Mouse (Mus musculus) left cerebral cortex, postnatal 10 days (tissue): Measurements from ENCODE around the gene Adamts16. TPM values are rescaled to one million over a fixed set of nuclear protein-coding genes. Genes with fewer than 3 reads are reported as not detected.

Source experiments
- DNase-seq, 2 experiments: peaks; one replicate each; pipeline ENCODE4 v3.0.0; 2021 to 2022; ENCODE audit warnings: low spot score in 2 of 2, mixed read lengths in 1 of 2; ENCODE audit errors: extremely low spot score in 1 of 2
- intact Hi-C: fragments of 180-260 bp; cut with DNase I; formaldehyde crosslinking; loops from one replicate; pipeline ENCODE4 v1.15.1; 2025
- total RNA-seq, 2 experiments: library from RNA; stranded (reverse); gene quantifications; 2 replicates each; pipeline ENCODE4 v1.2.3; 2021

Adamts16 gene
- total RNA-seq, 2 experiments from 2014 or later = 6.5 TPM

DNA sequence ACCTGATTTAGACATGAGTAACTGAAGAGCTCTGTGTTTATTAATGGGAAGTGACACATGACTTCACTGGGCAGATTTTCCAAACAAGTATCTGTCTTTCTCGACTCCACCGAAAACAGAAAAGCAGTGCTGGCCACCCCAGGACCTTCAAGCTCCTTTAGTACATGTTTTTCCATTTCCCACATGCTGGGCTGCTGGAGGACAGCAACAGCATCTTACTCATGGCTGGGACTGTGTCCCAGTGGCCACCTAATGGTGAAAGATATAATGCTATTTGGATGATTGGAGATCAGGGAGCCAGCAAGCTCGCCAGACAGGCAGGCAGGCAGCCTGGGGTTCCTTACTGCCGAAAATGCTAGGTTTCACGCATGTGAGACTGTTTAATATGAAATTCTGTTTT, 57.5 kb downstream of the Adamts16 start:
- DNase-seq = no peak
- intact Hi-C loops = no loop called here

DNA sequence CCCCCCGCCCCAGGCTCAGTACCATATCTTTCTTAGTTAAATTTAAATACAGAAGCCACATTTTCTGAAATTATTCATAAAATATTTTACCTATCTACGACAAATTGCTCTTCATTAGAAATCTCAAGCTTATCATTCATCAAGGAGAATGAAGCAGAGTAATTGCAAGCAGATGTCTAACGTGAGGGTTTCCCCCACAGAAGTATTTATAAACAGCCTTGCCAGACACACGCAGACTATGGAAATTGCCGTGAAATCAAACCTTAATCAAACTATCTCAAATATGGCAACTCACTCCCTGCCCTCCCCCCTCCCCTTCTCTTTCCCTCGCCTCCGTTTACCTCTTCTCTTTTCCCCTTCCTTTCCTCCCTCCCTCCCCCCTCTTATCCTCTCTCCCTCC, 61.8 kb downstream of the Adamts16 start:
- no peak for DNase-seq
- intact Hi-C loops = no loop called here

DNA sequence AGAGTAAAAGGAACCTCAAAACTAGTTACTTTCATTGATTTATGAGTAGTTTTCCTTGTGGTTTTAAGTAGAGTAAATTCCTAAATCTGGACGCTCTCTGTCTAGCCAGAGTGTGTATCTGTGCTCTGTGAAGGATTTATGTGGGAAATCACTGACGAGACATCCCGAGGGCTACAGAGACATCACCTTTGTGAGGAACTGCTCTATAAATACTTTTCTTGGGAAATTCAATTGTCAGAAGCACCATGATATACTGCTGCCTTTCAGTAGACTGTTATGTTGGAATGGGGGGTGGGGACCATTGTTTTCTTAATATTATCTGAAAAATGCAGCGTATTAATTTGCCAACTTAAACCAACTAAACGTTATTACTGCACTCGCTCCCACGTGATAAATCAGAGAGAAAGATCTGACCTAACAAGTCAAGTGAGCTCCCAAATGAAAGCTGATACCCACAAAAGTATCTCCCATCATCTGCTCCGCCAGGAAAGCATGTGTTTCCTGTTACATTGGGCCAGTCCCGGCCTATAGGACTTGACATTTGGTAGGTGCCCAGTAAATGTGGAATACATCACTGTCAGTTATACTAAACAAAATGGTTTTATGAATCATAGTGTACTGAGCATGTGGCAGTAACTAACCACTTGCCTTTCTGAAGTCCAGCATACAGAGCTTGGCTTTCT, 62.6 kb downstream of the Adamts16 start:
- no peak for DNase-seq

DNA sequence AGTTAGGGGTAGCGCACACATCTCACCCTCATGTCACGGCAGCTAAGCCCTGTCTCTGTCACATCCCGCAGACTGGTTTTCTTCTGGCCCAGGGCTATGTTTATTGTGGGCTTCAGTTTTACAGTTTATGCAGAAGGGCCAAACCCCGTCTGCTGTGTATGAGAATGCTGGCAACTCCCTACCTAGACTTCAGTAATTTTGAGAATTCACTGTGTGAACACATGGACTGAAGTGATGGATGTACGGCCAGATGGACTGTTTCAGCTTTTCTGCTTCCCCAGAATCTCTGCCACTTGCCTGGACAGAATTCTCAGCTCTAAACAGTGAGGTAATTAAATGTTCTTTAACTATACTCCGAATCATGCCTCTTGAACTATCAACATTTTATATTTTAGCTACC, 70.5 kb downstream of the Adamts16 start:
- intact Hi-C loops = no loop called here
- peak in 1 of 2 experiments; percentile 4 for DNase-seq

More for the DNA sequence above, 62.6 kb downstream of the Adamts16 start:
- intact Hi-C loops = no loop called here

DNA sequence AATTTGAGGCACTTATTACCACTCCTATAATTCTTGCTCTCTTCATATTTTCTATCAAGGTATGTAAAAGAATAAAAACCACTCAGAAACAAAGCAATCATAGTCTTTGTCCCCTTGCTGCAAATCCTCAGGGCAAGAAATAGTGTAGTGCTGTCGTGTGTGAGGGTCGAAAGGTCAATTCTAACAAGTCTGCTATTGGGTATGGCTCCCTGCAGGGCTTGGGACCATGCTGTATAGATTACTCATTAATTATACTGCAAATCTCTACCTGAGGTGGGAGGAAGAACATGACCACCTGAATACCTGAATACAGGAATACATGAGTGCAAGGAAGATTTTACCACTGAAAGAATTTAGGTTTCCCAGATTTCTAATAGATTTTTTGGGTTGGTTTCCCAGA, 72.5 kb downstream of the Adamts16 start:
- DNase-seq = no peak
- intact Hi-C loops = loop anchor here (5.0 kb wide), 1 partner anchor 122 kb away; no protein-coding TSS in a partner anchor

DNA sequence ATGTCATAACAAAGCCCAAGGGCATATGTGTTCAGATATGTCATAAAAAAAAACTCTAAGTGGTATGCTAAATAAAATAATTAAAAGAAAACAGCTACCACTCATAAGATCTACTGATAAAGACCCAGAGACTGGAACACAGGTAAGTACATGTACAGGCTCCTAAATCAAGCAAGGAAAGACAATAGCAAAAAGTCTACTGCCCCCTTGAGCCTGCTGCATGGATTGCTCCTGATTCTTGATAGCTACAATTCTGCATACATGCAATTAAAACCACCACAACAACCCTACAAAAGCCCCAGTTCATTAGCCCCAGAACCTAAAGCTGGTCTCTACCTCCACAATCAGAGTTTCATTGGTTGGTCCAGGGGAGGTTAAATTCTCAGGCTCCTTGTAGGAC, 74.1 kb downstream of the Adamts16 start:
- no peak for DNase-seq
- intact Hi-C loops = loop anchor here (5.0 kb wide), 1 partner anchor 120 kb away; no protein-coding TSS in a partner anchor

DNA sequence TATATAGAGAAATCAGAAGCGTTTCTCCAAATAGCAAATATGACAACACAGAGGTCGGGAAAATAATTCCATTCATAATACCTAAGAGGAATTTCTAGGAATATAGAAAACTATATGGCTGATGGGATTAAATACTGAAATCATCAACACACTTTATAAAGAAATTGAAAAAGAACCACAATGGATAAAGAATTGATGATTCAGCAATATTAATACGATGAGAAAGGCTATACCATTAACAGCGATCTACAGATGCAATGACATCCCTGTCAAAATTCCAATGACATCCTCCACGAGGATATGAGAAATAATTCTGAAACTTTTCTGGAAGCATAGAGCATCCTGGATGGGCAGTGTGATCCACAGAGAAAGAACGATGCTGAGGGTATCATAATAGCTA, 76.9 kb downstream of the Adamts16 start:
- intact Hi-C loops = loop anchor here (5.0 kb wide), 1 partner anchor 117 kb away; no protein-coding TSS in a partner anchor
- no peak for DNase-seq

DNA sequence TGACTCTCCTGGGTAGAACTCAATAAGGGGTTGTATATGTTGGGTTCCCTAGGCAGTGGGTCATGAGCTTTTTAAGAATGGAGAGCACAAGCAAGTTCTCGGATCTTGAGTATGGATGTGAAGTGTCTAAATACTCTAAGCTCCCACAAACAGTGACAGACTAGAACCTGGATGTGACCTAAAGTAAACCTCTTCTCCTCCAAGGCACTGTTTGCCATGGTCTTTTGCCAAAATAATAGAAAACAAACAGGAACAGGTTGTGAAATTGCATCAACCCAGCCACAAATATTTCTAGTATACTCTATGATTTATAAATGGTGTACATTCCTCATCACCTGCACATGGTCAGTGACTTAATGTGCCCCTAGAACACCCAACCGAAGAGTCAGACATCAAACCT, 79.0 kb downstream of the Adamts16 start:
- no peak for DNase-seq
- intact Hi-C loops = no loop called here

DNA sequence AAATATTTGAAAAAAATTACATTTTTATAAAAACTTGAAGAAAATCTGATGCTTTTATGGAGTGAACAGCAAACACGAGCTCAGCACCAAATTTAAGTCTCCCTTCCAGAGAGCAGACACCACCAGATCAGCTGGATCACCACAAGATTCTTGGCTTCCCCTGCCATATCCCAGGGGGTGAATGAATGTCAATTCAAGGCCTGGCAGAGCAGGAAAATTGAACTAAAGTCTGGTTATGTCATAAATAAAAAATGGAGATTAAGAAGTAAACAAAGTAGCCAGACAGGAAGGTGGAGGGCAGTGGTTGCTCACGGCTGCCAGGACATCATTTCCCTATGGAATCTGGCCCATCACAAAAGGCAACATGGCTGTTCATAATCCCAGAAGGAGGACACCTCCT, 80.3 kb downstream of the Adamts16 start:
- no peak for DNase-seq
- intact Hi-C loops = no loop called here

DNA sequence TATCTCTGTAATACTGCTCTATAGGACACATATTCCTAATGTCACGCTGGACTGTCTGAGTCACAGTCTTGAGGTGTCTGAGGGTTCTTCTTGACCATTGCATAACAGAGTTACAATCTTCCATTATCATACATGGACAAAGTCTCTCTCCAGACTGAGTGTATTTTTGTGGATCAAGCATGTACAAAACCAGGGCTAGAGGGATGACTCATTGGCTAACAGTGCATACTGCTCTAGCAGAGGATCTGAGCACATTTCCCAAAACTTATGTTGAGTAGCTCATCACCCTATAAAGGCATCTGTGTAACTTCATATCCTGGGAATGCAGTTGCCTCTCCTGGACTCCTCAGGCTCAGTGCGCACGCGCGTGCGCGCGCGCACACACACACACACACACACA, 81.4 kb downstream of the Adamts16 start:
- intact Hi-C loops = no loop called here
- DNase-seq = no peak

DNA sequence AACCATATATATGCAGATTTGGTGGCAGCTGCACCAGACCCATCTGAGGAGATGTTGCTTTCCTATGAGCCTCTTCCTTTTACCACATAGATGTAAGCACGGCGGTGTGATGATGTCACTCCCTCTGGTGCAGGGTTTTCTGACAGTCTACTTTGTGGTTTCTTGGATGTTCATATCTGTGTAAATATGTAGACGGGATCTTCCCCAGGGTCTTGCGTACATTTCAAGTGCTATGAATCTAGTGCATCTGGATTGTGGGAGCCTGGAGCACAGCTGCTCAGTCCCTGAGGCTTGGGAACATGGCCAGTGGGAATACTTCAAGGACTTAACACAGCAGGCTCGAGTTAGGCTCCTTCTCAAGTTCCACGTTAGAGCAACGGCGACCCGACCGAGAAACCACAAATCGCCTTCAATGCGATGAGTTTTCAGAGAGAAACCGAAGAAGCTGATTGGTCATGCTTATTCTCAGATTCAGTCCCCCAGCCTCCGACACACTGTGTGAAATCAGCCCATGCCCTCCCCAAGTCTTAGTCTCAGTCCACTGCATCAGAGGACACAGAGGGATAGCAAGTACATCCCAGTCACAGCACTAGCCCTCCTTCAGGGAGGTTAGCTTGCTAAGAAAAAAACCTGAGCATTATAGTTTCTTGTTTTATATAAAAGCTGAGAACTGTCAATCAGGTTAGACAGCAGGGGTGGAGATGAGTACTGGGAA, 95.2 kb downstream of the Adamts16 start:
- intact Hi-C loops = no loop called here
- DNase-seq = no peak

DNA sequence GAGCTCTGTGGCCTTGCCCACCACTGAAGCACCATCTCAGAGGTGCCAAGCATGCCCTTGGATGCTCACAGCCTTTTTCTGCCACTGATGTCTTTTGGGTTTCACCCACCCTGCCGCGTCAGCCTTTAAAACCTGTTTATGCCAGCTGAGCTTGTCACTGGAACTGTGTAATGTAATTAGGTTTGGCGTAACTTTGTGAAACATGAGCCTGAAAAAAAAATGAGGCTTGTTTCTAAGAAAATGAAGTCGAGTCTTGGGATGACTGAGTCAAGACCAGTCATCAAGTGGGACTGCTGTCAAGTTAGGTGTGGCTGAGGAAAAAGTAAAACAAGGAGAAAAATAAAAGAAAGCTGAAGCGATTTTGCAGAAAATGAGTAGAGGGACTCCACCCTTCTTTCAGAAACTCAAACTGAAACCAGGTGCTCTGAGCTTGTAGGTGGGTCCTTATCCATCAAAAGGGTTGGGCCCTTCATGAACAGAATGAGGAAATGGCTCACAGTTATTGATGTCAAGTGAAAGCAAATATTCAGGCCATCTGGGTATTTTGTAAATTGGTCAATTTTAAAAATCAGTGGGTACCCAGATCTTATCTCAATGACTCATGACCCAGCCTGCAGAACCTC, 97.1 kb downstream of the Adamts16 start:
- no peak for DNase-seq
- intact Hi-C loops = no loop called here

DNA sequence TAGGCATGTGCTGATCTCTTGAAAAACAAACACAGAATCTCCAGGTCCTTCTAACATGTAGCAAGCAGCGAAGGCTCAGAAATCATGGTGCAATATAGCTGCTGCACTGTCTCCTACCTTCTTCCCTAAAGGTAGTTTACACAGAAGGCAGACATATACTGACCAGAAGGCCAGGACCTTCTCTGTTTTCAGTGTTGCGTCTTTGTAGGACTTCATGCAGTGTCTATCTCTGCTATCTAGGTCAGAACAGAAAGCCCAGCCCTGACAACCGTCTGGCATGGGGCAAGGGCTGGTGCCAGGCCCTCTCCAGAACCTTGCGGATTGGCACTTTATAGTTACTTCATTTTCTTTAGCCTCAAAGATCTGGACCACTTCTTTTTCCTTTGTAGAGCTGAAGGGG, 98.9 kb downstream of the Adamts16 start:
- intact Hi-C loops = no loop called here
- no peak for DNase-seq

DNA sequence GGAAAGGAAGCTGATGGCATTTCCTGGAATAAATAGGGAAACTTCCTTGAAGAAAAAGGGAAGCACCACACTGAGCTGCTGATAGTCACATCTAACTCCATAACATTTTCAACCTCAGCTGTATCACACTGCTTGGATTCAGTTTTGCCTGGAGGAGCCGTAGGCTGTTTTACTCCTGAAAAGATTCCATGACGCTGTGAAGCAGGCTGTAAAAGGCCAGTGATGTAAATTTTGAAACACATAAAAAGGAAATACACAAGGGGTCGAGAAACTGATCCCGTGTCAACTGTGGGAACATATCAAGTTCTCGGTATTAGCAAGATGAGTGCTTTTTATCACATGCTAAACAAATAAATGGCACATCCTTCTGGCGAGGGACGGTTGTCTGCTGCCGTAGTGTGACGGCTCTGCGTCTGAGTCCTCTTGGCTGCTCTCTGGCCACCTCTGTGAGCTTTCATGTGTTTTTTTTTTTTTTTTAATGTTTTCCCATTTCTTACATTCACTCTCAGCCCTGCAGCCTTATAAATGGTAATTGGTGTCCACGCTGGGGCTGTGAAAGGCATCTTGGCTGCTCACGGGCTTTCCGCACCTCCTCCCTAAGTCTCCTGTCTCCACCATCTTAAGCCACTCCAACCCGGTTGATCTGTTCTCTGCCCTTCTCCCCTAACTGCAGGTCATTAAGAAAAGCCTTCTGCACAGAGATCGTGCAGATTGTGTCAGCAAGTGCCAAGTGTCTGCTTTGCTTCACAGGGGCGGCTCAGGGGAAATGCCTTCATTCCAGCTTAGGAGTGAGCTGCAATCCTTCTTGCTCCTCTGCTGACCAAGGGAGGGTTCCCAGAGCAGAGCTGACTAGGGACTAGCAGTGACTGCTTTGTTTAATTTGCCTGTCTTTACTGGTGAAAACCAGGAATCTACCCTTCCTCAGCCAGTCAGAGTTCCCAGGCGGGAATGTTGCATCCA, 101.0 kb downstream of the Adamts16 start:
- DNase-seq = no peak
- intact Hi-C loops = no loop called here

DNA sequence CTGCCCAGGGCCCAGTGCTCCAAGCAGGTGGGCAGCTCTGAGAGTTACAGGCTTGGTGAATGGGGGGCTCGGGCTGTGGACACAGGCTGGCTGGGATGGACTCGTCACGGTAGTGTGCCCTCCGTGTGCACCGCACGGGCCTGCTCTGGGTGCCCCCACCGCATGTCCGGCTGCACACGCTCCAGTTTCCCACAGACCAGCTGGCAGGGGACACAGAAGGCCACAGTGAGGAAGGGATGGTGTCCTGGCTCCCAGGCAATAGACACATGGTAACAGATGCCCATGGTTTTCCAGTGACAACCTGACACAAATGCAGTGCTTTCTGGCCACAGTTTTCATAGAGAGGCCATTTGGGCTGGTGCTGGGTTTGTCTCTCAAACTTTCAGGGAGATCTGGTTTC, 102.8 kb downstream of the Adamts16 start:
- intact Hi-C loops = no loop called here
- no peak for DNase-seq

DNA sequence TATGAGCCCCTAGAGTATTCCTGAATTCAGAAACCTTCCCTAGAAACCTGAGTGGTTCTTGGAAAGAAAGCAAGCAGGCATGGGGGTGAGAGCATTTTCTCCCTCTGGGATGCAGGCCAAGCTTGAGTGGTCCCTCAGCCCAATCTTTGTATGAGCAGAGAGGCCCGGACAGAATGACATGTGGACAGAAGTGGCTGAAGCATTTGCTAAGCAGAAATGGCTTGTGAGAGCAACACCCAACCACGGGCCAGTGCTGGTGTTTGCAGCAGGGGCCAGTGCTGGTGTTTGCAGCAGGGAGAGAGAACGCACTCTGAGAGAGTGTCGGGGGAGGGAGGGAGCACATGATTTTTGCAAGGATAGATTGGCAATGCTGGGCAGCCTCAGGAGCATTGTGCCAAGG, 105.2 kb downstream of the Adamts16 start:
- no peak for DNase-seq
- intact Hi-C loops = no loop called here

DNA sequence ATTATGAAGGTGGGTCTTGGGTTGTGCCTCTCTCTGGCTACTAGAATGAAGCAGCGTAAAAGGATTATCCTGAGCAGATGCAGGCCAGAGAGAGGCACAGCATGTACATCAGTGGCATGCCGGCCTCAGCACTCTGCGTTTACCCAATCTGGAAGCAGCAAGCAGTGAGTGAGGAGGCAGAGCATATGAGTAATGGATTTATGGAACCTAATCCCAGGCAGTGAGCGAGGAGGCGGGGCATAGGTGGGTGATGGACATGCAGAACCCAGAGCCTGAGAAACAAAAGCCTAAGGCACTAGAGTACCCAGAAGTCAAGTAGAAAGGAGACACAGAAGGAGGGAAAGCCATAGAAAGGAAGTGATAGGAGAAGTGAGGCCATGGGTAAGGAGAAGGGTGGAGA, 107.0 kb downstream of the Adamts16 start:
- intact Hi-C loops = no loop called here
- DNase-seq = no peak

DNA sequence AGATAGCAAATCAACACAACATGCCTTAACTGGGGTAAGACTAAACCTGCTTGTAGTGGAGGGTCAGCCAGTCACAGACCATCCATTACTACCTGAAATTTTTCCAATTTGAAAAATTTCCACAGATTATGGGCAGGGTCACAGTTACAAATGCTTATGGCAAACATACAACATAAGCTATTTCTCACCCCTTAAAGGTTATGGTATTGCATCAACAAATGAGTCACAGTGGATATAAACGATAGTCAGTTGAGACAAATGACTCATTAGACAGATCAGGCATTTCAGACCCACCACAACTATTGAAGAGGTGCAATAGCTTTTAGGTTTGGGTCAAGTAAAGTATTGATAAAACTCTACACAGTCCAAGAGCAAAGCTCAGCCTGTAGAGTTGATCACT, 107.7 kb downstream of the Adamts16 start:
- intact Hi-C loops = no loop called here

DNA sequence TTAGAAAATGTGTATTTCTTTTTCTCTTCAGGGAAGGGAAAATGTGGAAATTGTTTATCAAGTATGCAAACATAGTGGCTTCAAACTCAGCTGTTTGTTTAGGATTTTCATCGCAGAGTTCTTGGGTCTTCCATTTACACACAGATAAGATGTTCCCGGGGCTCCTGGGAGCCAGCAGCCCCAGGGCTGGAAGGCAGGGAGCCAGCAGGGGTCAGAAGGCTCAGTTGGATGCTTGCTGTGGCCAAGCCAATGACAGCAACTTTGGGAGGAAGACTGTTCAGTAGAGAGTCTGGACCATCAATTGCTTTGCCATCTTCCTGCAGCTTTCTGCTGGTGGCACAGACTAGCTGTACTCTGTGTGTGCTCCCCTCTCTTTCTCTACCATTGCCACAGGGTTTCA, 108.4 kb downstream of the Adamts16 start:
- DNase-seq = no peak
- intact Hi-C loops = no loop called here

More for the DNA sequence above, 107.7 kb downstream of the Adamts16 start:
- no peak for DNase-seq
